Mouse (Mus musculus): ENCODE measurements around the gene Spag7. TPM values are rescaled to one million over a fixed set of nuclear protein-coding genes. Genes with fewer than 3 reads are reported as not detected.
A peak's percentile ranks its signal among the peaks of the same experiment; 100 is the strongest.

Spag7 gene
- polyA plus RNA-seq, 1 experiment = 47.9 TPM

GRCm38 (mm10) chr11:70701984-70702733 lies 32.9 kb upstream of the Spag7 start:
- TF ChIP-seq POLR2A (IDR thresholded peaks at IDR 0.05; ENCODE audit: control insufficient read depth, low read depth, low read length) = no peak
- no peak for TF ChIP-seq CTCF (IDR thresholded peaks at IDR 0.05; ENCODE audit: control insufficient read depth, insufficient read depth, insufficient replicate concordance, low read depth, low read length)
- Histone ChIP-seq H3K36me3 (ENCODE audit: control insufficient read depth, insufficient read depth, low read length) (no peaks in the 10 kb centered on the region; the same call in 1 of the 2 replicates), H3K4me1 (ENCODE audit: control insufficient read depth, insufficient read depth, low read length) (peaks cover 11% of the 10 kb centered on the region), H3K4me3 (ENCODE audit: control insufficient read depth, low read depth, low read length) (no peak overlapping the region), H3K27ac (ENCODE audit: control insufficient read depth, insufficient read depth, low read depth, low read length) (no peak overlapping the region), H3K27me3 (ENCODE audit: control insufficient read depth, insufficient read depth, low read length) (no peaks in the 10 kb centered on the region)

- H3K36me3 ChIP-seq (ENCODE audit: control insufficient read depth, insufficient read depth, low read length) = no peaks in the 10 kb centered on the region
- peaks cover 11% of the 10 kb centered on the region for H3K4me1 ChIP-seq (ENCODE audit: control insufficient read depth, insufficient read depth, low read length)
- peak overlapping the region; percentile 96 for H3K4me3 ChIP-seq (ENCODE audit: control insufficient read depth, low read depth, low read length)
- TF ChIP-seq CTCF (IDR thresholded peaks at IDR 0.05; ENCODE audit: control insufficient read depth, insufficient read depth, insufficient replicate concordance, low read depth, low read length) (no peak), POLR2A (IDR thresholded peaks at IDR 0.05; ENCODE audit: control insufficient read depth, low read depth, low read length) (no peak)
- peak overlapping the region; percentile 81 for H3K27ac ChIP-seq (ENCODE audit: control insufficient read depth, insufficient read depth, low read depth, low read length)
- no peaks in the 10 kb centered on the region for H3K27me3 ChIP-seq (ENCODE audit: control insufficient read depth, insufficient read depth, low read length)
Measured at GRCm38 (mm10) chr11:70701221-70701955, 32.2 kb upstream of the Spag7 start.

GRCm38 (mm10) chr11:70700613-70701012 lies 31.4 kb upstream of the Spag7 start:
- Histone ChIP-seq H3K27me3 (ENCODE audit: control insufficient read depth, insufficient read depth, low read length) (no peaks in the 10 kb centered on the region), H3K4me3 (ENCODE audit: control insufficient read depth, low read depth, low read length) (peak overlapping the region; percentile 96), H3K27ac (ENCODE audit: control insufficient read depth, insufficient read depth, low read depth, low read length) (peak overlapping the region; percentile 81), H3K36me3 (ENCODE audit: control insufficient read depth, insufficient read depth, low read length) (no peaks in the 10 kb centered on the region), H3K4me1 (ENCODE audit: control insufficient read depth, insufficient read depth, low read length) (peaks cover 11% of the 10 kb centered on the region)
- TF ChIP-seq POLR2A (IDR thresholded peaks at IDR 0.05; ENCODE audit: control insufficient read depth, low read depth, low read length) = no peak
- TF ChIP-seq CTCF (IDR thresholded peaks at IDR 0.05; ENCODE audit: control insufficient read depth, insufficient read depth, insufficient replicate concordance, low read depth, low read length) = no peak

GRCm38 (mm10) chr11:70699722-70700556 lies 30.7 kb upstream of the Spag7 start, which contains the start of the genes Inca1 and Kif1c:
Gene Inca1 (minus strand): TSS chr11:70700155.
Gene Kif1c (plus strand): TSS chr11:70700548.
- no peaks in the 10 kb centered on the region for H3K27me3 ChIP-seq (ENCODE audit: control insufficient read depth, insufficient read depth, low read length)
- H3K36me3 ChIP-seq (ENCODE audit: control insufficient read depth, insufficient read depth, low read length) = no peaks in the 10 kb centered on the region
- TF ChIP-seq POLR2A (IDR thresholded peaks at IDR 0.05; ENCODE audit: control insufficient read depth, low read depth, low read length) = peak; percentile 90
- TF ChIP-seq CTCF (IDR thresholded peaks at IDR 0.05; ENCODE audit: control insufficient read depth, insufficient read depth, insufficient replicate concordance, low read depth, low read length) = no peak
- peak within 1 kb of the TSS; percentile 96 for H3K27ac ChIP-seq (ENCODE audit: control insufficient read depth, insufficient read depth, low read depth, low read length)
- peaks cover 11% of the 10 kb centered on the region for H3K4me1 ChIP-seq (ENCODE audit: control insufficient read depth, insufficient read depth, low read length)
- peak within 1 kb of the TSS; percentile 96 for H3K4me3 ChIP-seq (ENCODE audit: control insufficient read depth, low read depth, low read length)

- TF ChIP-seq CTCF (IDR thresholded peaks at IDR 0.05; ENCODE audit: control insufficient read depth, insufficient read depth, insufficient replicate concordance, low read depth, low read length) (no peak), POLR2A (IDR thresholded peaks at IDR 0.05; ENCODE audit: control insufficient read depth, low read depth, low read length) (no peak)
- Histone ChIP-seq H3K36me3 (ENCODE audit: control insufficient read depth, insufficient read depth, low read length) (no peaks in the 10 kb centered on the region), H3K27ac (ENCODE audit: control insufficient read depth, insufficient read depth, low read depth, low read length) (no peak overlapping the region), H3K4me1 (ENCODE audit: control insufficient read depth, insufficient read depth, low read length) (peaks cover 11% of the 10 kb centered on the region), H3K4me3 (ENCODE audit: control insufficient read depth, low read depth, low read length) (no peak overlapping the region), H3K27me3 (ENCODE audit: control insufficient read depth, insufficient read depth, low read length) (no peaks in the 10 kb centered on the region)
Measured at GRCm38 (mm10) chr11:70699051-70699450, 29.8 kb upstream of the Spag7 start.

GRCm38 (mm10) chr11:70697376-70697775 lies 28.2 kb upstream of the Spag7 start:
- Histone ChIP-seq H3K27ac (ENCODE audit: control insufficient read depth, insufficient read depth, low read depth, low read length) (no peak overlapping the region), H3K27me3 (ENCODE audit: control insufficient read depth, insufficient read depth, low read length) (no peaks in the 10 kb centered on the region), H3K4me1 (ENCODE audit: control insufficient read depth, insufficient read depth, low read length) (peaks cover 11% of the 10 kb centered on the region), H3K4me3 (ENCODE audit: control insufficient read depth, low read depth, low read length) (no peak overlapping the region), H3K36me3 (ENCODE audit: control insufficient read depth, insufficient read depth, low read length) (no peaks in the 10 kb centered on the region)
- no peak for TF ChIP-seq POLR2A (IDR thresholded peaks at IDR 0.05; ENCODE audit: control insufficient read depth, low read depth, low read length)
- no peak for TF ChIP-seq CTCF (IDR thresholded peaks at IDR 0.05; ENCODE audit: control insufficient read depth, insufficient read depth, insufficient replicate concordance, low read depth, low read length)
